Mouse (Mus musculus) heart, embryonic 14.5 days (tissue): ENCODE data around the gene Sema7a. TPM values are rescaled to one million over a fixed set of nuclear protein-coding genes. Genes with fewer than 3 reads are reported as not detected.
A peak's percentile ranks its signal among the peaks of the same experiment; 100 is the strongest.

Source experiments
- ATAC-seq: fragments of 200-750 bp; cut with Nextera tagmentation; 2 replicates; pipeline ENCODE4 v1.8.0; 2017; ENCODE audit warnings: low read depth, moderate TSS enrichment; ENCODE audit not compliant: insufficient number of reproducible peaks, insufficient read depth, low FRiP score
- H3K27ac ChIP-seq, 2 experiments: fragments of 200-500 bp in 1 of 2; fragments of 300-500 bp in 1 of 2; sonication (generic) in 1 of 2; replicated peaks in 1 of 2; 2 replicates each; pipeline ENCODE4 v1.5.1; 2012 to 2014; ENCODE audit warnings: low read depth in 2 of 2, low read length in 2 of 2, control low read depth in 1 of 2, mild to moderate bottlenecking in 1 of 2, mixed read lengths in 1 of 2; ENCODE audit not compliant: control insufficient read depth in 1 of 2, insufficient read depth in 1 of 2
- H3K27me3 ChIP-seq: fragments of 300-500 bp; sonication (generic); 2 replicates; pipeline ENCODE4 v1.6.1; 2014; ENCODE audit warnings: mild to moderate bottlenecking, low read length, control low read depth; ENCODE audit not compliant: control insufficient read depth, insufficient read depth
- H3K36me3 ChIP-seq: fragments of 300-500 bp; sonication (generic); 2 replicates; pipeline ENCODE4 v1.6.1; 2014; ENCODE audit warnings: mild to moderate bottlenecking, control low read depth, low read length, mixed read lengths; ENCODE audit not compliant: control insufficient read depth, insufficient read depth
- H3K4me1 ChIP-seq, 2 experiments: fragments of 200-500 bp in 1 of 2; fragments of 300-500 bp in 1 of 2; sonication (generic) in 1 of 2; 2 replicates each; pipeline ENCODE4 v1.6.1; 2012 to 2014; ENCODE audit warnings: low read length in 2 of 2, control low read depth in 1 of 2, mixed read lengths in 1 of 2; ENCODE audit not compliant: control insufficient read depth in 2 of 2, insufficient read depth in 2 of 2
- H3K4me2 ChIP-seq: fragments of 300-500 bp; sonication (generic); 2 replicates; pipeline ENCODE4 v1.6.1; 2014; ENCODE audit warnings: mild to moderate bottlenecking, low read length
- H3K4me3 ChIP-seq, 2 experiments: fragments of 200-500 bp in 1 of 2; fragments of 300-500 bp in 1 of 2; sonication (generic) in 1 of 2; 2 replicates each; pipeline ENCODE4 v1.5.1; 2012 to 2014; ENCODE audit warnings: low read length in 2 of 2, mild to moderate bottlenecking in 2 of 2, control low read depth in 1 of 2, low read depth in 1 of 2, moderate library complexity in 1 of 2; ENCODE audit not compliant: control insufficient read depth in 1 of 2, insufficient read depth in 1 of 2
- H3K9ac ChIP-seq: fragments of 300-500 bp; sonication (generic); 2 replicates; pipeline ENCODE4 v1.6.1; 2014; ENCODE audit warnings: mild to moderate bottlenecking, low read length
- H3K9me3 ChIP-seq: fragments of 300-500 bp; sonication (generic); 2 replicates; pipeline ENCODE4 v1.6.1; 2016; ENCODE audit warnings: low read length, control low read depth; ENCODE audit not compliant: control insufficient read depth
- WGBS: fragments of 180-500 bp; shearing (Covaris S2); extraction: QIAGEN DNeasy Blood & Tissue Kit; methylation state at CpG from one replicate; pipeline ENCODE4 v1.1.7; 2014; 5-methylcytosine and 5-hydroxymethylcytosine counted together
- polyA plus RNA-seq: library from polyadenylated mRNA; unstranded; fragments of >200 nt; fragmentation: Nextera tagmentation; extraction: Ambion mirVana; gene quantifications from 2 replicates; pipeline ENCODE4 v1.2.1, GENCODE M21; 2014

Sema7a gene
- polyA plus RNA-seq, 1 experiment from 2014 or later = 0.70 TPM

DNA sequence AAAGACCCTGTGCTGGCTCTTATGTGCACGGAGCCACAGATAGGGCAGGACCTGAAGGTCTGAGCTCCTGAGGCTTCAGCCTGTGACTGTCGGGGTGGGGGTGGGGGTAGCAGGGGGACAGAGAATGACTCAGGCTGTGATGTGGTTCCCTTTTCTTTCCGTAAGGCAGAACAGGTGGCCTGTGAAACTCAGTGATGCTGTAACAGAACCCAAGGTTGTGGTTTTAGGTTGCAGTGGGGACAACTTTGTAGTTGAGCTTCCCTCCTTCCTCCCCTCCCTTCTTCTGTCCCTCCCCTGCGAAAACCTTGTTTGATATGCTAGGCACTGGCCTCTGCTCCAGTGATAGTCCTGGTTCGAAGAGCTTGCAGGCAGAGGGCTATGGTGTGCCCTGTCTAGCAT lies 16.9 kb downstream of the Sema7a start:
- no peak overlapping the region for H3K4me2 ChIP-seq
- H3K9ac ChIP-seq = no peak overlapping the region
- WGBS = 80% methylated on average over 5 of the region's 5 CpGs
- no peaks in the 10 kb centered on the region for H3K27me3 ChIP-seq
- H3K36me3 ChIP-seq = no peaks in the 10 kb centered on the region
- H3K4me3 ChIP-seq = no peak overlapping the region
- peaks cover 10 to 12% of the 10 kb centered on the region in 2 experiments for H3K4me1 ChIP-seq
- ATAC-seq = no peak
- H3K27ac ChIP-seq = no peak overlapping the region
- H3K9me3 ChIP-seq = no peaks in the 10 kb centered on the region

DNA sequence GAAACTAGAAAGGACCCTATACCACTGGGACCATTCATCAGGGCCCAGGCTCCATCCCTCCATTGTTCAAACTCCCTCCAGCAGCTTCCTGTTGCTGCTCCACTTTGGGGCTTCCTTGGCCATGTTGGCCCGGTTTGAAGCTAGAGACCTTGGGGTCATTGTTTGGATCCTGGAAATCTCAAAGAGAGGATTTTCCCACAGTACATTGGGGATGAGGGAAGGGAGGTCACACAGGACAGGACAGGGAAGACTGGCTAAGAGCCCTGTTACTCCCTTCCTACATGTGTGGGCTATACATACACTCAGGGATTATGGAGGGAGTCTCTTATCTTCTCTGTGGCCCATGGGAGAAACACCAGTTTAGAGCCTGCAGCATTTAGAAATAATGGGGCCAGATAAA lies 18.7 kb downstream of the Sema7a start:
- Histone ChIP-seq H3K9me3 (no peaks in the 10 kb centered on the region), H3K27ac (peak overlapping the region in 1 of 2 experiments; percentile 28; a peak in 1 of 4 replicates), H3K4me2 (no peak overlapping the region), H3K27me3 (no peaks in the 10 kb centered on the region), H3K9ac (no peak overlapping the region), H3K4me3 (no peak overlapping the region), H3K36me3 (no peaks in the 10 kb centered on the region), H3K4me1 (peaks cover 14 to 15% of the 10 kb centered on the region in 2 experiments)
- peak; percentile 29; the same call in 1 of the 2 replicates for ATAC-seq
- 67% methylated on average over 1 of the region's 1 CpGs for WGBS

DNA sequence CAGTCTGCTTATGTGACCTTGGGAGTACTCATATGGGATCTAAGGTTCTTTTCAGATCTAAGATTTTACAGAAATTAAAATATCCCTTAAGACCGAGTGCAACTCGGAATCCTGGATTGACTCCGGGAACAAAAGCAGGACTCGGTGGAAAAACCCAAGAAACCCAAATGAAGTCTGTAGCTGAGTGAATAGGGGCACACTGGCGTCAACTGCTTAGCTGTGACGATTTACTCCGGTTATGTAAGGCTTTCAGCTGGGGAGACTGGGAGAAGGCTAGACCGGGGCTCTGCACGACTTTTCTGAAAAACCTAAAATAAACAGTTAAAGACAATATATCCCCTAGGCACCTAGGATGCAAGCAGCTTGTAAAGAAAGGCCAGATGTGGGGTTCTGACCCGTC lies 19.5 kb downstream of the Sema7a start:
- H3K27me3 ChIP-seq = no peaks in the 10 kb centered on the region
- H3K36me3 ChIP-seq = no peaks in the 10 kb centered on the region
- H3K9me3 ChIP-seq = no peaks in the 10 kb centered on the region
- whole genome bisulfite sequencing = 54% methylated on average over 10 of the region's 10 CpGs
- no peak overlapping the region for H3K4me2 ChIP-seq
- H3K27ac ChIP-seq = no peak overlapping the region
- no peak for ATAC-seq
- H3K9ac ChIP-seq = no peak overlapping the region
- peaks cover 14 to 15% of the 10 kb centered on the region in 2 experiments for H3K4me1 ChIP-seq
- H3K4me3 ChIP-seq = no peak overlapping the region

DNA sequence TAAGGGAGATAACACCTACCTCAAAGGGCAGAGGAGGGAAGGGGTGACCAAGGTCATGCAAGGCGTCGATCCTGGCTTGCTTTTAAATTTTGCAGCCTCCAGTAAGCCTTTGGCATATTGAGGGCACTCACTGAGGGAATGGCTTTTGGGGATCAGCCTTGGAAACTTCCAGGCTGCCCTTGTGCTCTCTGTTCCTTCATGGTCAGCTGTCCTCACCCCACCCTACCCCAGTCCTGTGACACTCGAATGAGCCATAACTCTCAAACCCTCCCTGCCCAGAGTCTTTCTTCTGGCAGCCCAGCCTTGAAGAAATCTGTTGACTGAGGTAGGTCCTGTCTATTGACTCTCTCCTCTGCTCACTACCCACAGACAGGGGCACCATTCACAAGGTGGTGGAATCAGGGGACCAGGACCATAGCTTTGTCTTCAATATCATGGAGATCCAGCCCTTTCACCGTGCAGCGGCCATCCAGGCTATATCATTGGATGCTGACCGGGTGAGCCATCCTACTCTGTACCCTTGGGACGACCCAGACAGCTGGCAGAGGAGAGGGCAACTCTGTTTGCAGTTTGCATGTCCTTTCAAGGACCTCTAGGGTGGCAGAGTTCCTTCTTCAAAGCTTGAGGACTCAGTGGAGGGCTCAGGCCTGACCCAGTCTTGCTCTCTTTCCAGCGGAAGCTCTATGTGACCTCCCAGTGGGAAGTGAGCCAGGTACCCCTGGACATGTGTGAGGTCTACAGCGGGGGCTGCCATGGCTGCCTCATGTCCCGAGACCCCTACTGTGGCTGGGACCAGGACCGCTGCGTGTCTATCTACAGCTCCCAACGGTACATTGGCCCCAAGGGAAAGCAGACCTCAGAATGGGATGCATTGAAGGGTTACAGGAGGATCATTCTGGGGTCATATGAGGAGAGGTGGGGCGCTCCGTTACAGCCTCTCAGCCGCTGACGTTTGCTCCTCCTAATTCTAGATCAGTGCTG lies 20.3 kb downstream of the Sema7a start:
- Histone ChIP-seq H3K4me3 (no peak overlapping the region), H3K4me2 (no peak overlapping the region), H3K4me1 (peaks cover 15 to 19% of the 10 kb centered on the region in 2 experiments), H3K36me3 (no peaks in the 10 kb centered on the region), H3K27ac (no peak overlapping the region), H3K9ac (no peak overlapping the region), H3K27me3 (no peaks in the 10 kb centered on the region), H3K9me3 (no peaks in the 10 kb centered on the region)
- 75% methylated on average over 17 of the region's 17 CpGs for WGBS
- no peak for ATAC-seq

DNA sequence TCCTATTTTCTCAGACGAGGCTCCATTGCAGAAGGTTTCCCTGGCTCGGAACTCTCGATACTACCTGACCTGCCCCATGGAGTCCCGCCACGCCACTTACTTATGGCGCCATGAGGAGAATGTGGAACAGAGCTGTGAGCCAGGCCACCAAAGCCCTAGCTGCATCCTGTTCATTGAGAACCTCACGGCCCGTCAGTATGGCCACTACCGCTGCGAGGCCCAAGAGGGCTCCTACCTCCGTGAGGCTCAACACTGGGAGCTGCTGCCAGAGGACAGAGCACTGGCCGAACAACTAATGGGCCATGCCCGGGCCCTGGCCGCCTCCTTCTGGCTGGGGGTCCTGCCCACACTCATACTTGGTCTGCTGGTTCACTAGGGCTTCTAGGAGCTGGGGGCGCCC lies 21.3 kb downstream of the Sema7a start:
- Histone ChIP-seq H3K27ac (no peak overlapping the region), H3K9me3 (no peaks in the 10 kb centered on the region), H3K4me1 (peaks cover 15 to 24% of the 10 kb centered on the region in 2 experiments), H3K9ac (no peak overlapping the region), H3K4me2 (no peak overlapping the region), H3K36me3 (no peaks in the 10 kb centered on the region), H3K27me3 (no peaks in the 10 kb centered on the region), H3K4me3 (no peak overlapping the region)
- ATAC-seq = no peak
- WGBS = 88% methylated on average over 15 of the region's 15 CpGs

DNA sequence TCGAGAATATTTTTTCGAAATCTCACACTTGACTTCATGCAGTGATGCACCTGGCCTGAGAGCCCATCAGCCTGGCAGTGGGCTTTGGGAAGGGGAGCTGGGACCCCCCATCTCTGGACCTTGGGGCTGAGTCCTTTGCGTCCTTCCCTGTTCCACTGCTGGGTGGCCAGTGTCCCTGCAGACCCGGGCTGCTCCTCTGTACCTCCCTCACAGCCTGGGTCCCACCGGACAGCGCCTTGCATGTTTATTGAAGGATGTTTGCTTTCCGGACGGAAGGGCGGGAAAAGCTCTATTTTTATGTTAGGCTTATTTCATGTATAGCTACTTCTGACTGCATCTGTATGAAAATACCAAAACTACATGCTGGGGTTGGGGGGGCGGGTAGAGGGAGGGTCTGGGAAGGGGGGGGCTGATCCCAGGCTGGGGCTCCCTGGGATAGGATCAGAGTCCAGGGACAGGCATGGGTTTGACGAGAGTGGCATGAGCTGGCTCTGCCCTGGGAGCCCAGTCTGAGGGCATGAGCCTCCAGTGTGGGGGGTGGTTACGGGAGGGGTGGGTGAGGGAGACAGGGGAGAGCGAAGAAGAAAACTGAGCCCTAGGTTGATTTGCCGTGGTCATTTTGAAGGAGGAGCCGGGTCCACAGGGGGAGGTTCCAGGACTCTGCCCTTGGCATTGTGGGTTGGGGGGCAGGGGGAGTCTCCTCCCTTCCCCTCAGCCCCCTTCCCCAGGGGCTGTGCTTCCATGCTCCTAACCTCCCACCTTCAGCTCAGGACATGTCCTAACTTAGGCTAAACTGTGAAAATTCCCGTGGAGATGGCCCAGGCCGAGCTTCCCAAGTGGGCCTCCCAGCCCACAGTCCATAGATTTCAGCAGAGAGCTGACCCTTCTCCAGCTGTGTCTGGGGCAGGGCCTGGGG lies 22.2 kb downstream of the Sema7a start:
- Histone ChIP-seq H3K27me3 (no peaks in the 10 kb centered on the region), H3K9me3 (no peaks in the 10 kb centered on the region), H3K27ac (no peak overlapping the region), H3K9ac (no peak overlapping the region), H3K4me2 (no peak overlapping the region), H3K4me3 (no peak overlapping the region), H3K36me3 (no peaks in the 10 kb centered on the region), H3K4me1 (peaks cover 16 to 25% of the 10 kb centered on the region in 2 experiments)
- no peak for ATAC-seq
- WGBS = 61% methylated on average over 17 of the region's 17 CpGs

DNA sequence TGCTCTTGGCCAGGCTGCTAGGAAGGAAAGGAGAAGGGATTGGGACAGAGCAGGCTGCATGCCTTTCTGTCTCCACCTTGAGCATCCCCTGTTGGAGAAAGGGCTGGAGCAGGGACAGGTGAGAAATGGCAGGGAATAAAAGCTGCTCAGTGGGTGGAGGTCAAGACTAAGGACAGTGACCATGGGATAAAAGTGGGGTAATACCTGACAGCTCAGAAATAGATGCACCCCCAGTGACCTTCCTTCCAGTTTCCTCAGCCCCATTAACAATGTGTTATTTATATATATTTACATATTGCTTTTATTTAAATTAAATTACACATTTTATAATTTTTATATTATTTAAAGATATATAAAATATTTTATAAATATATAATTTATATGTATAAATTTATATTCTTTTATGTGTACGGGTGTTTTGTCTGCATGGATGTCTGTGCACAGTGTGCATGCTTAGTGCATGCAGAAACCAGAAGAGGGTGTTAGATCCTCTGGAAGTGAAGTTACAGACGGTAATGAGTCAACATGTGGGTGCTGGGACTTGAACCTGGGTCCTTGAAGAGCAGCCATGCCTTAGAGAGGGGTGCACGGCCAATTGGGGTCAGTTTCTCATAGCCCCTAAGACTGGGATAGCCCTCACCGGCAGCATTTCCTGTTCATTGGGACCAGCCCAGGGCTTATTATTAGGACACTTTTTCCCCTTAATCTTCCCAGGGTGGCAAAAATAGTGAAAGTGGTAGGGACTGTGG lies 23.5 kb downstream of the Sema7a start:
- Histone ChIP-seq H3K9me3 (no peaks in the 10 kb centered on the region), H3K4me3 (no peak overlapping the region), H3K4me1 (peaks cover 24 to 34% of the 10 kb centered on the region in 2 experiments), H3K27ac (no peak overlapping the region), H3K27me3 (no peaks in the 10 kb centered on the region), H3K36me3 (no peaks in the 10 kb centered on the region), H3K9ac (no peak overlapping the region), H3K4me2 (no peak overlapping the region)
- no peak for ATAC-seq
- 88% methylated on average over 4 of the region's 4 CpGs for WGBS
